Mouse (Mus musculus) gonadal fat pad, adult 2 months (tissue): Measurements from ENCODE around the gene Ralgapa2. TPM values are rescaled to one million over a fixed set of nuclear protein-coding genes. Genes with fewer than 3 reads are reported as not detected.

Experiments used
- DNase-seq: peaks from one replicate; pipeline ENCODE4 v3.0.0-alpha.2; 2012; ENCODE audit warnings: low read depth
- polyA plus RNA-seq: library from polyadenylated mRNA; depleted of rRNA; stranded (reverse); fragments of >200 nt; gene quantifications from 2 replicates; pipeline ENCODE4 v1.2.3, GENCODE M21; 2012

The Ralgapa2 gene
- polyA plus RNA-seq, 1 experiment, result 12.7 TPM

DNA sequence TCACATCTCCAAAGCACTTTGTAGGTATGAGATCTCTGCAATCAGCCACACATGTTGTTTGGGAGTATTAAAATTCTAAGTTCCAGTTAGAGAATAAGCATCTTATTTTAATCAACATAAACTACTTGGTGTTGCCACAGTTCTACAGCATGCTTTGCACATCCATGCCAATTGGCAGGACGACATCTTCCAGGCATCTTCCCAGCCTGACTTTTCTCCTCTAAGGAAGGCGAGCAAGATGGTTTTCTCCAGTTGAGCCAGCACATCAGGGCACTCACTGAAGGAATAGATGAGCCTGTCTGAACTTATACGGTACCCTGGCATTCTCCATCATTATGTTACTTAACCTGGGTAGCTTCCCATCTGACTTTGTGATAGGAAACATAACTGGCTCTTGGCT, 83.4 kb downstream of the Ralgapa2 start:
- DNase-seq, result no peak

DNA sequence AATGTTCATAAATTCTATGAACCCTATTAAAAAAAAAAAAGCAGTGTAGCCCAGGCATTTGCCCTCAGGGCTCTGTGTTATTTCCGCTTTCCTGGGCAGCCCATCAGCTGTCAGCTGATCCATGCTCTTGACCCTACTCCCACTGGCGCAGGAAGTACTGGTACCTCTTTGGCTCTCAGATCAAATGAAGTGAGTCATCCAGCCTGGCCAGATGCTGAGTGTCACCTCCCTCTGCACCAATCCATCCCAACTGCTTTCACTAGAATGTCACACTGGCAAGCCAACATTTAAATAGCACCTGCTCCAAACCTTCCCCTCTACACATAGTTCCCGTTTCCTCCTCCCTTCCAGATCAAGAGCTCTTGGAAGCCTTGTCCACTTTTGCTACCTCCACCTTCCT, 84.8 kb downstream of the Ralgapa2 start:
- no peak for DNase-seq

DNA sequence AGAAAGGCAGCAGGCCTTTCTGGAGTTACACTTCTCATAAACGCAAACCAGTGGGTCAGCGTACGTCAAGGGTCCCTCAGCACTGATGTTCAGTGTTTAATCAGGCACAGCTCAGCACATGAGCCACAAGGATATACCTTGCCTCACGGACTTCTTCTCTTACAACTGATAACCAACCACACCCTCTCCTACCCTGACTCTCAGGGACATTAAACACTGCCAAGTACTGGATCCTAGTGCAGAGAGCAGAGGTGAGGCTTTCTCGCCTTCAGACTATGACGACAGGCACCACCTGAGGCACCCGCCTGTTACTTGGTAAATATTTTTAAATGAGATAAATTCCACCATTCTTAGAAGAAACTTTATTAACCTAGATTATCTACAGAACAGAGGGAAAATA, 85.8 kb downstream of the Ralgapa2 start:
- no peak for DNase-seq

GRCm38 (mm10) chr2:146425235-146425634, 86.9 kb downstream of the Ralgapa2 start:
- DNase-seq, result no peak

GRCm38 (mm10) chr2:146423710-146424301, 88.3 kb downstream of the Ralgapa2 start:
- no peak for DNase-seq

- no peak for DNase-seq
These were observed 89.0 kb downstream of the Ralgapa2 start for GRCm38 (mm10) chr2:146423032-146423691.

GRCm38 (mm10) chr2:146416283-146416682, 95.9 kb downstream of the Ralgapa2 start:
- no peak for DNase-seq

- no peak for DNase-seq
These were observed 97.5 kb downstream of the Ralgapa2 start for GRCm38 (mm10) chr2:146414484-146415291.

GRCm38 (mm10) chr2:146412733-146413132, 99.4 kb downstream of the Ralgapa2 start:
- no peak for DNase-seq

- no peak for DNase-seq
These were observed 100.2 kb downstream of the Ralgapa2 start for GRCm38 (mm10) chr2:146411904-146412303.

GRCm38 (mm10) chr2:146407078-146407477, 105.1 kb downstream of the Ralgapa2 start:
- no peak for DNase-seq

DNA sequence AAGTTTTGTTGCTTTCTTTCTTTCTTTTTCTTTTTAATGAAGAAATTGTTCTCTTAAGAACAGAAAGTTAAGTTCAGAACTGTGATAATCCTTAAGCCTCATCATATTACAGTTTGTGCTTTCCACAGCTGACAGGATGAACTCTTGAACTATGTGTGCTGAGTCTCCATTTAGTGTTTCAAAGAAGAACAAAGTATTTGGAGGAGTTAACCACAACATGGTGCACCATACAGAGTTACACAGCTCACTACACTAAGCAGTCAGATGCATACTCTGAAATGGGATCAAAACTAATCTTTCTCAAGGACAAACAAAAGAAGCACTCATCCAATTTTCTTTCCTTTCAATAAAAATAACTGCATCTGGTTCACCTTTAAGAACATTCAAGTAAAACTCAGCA, 110.6 kb downstream of the Ralgapa2 start:
- no peak for DNase-seq

GRCm38 (mm10) chr2:146400738-146401137, 111.4 kb downstream of the Ralgapa2 start:
- no peak for DNase-seq

- DNase-seq, result no peak
These were observed 113.8 kb downstream of the Ralgapa2 start for GRCm38 (mm10) chr2:146398211-146398865.

- no peak for DNase-seq
These were observed 124.9 kb downstream of the Ralgapa2 start for GRCm38 (mm10) chr2:146387211-146387610.

DNA sequence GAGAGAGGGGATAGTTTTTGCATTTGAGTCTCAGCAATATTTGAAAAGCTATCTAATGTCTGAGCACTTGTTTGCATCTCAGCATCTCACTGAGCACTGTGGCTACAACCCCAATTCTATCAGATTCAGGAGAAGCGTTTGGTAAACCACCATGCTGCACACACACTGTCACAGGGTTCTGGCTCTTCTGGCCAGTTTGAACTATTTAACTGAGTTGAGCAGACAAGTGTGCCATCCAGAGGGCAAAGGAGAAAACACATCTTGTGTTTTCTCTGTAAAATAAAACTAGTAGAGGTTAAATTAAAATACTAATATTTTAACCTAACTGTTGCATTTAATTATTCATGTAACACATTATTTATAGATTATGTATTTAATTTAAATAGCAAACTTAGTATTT, 127.6 kb downstream of the Ralgapa2 start:
- no peak for DNase-seq

GRCm38 (mm10) chr2:146376293-146376692, 135.9 kb downstream of the Ralgapa2 start:
- no peak for DNase-seq

GRCm38 (mm10) chr2:146366098-146366497, 146.0 kb downstream of the Ralgapa2 start:
- no peak for DNase-seq

DNA sequence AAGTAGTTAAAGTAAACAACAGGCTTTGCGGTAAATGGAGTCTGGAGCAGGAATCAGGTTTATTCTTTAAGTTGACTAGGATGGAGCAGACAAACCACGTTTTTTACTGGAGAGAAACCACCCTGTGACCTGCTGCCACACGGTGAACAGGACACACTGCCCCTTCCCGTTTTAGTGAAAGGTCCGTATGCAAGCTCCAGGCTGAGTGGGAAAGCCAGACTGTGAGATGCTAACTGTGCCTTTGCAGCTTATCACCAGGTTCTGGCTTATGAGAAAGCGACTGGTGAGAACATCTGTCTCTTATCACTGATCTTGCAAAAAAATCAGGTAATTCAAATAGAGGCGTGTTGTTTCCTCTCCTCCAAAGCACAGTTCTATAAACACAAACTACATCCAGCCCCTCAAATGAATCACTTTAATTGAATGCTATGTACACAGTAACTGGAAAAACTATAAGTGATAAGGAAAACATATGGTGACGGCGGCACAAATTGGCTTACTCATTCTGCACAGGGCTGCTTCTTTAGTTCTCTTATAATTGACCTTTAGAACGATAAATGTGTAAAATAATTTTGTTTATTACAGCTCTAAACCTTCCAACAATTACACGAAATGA, 146.7 kb downstream of the Ralgapa2 start:
- DNase-seq, result no peak

GRCm38 (mm10) chr2:146363483-146363882, 148.7 kb downstream of the Ralgapa2 start:
- DNase-seq, result no peak

GRCm38 (mm10) chr2:146362932-146363331, 149.2 kb downstream of the Ralgapa2 start:
- DNase-seq, result no peak

- no peak for DNase-seq
These were observed 150.2 kb downstream of the Ralgapa2 start for GRCm38 (mm10) chr2:146361969-146362368.
